Mouse (Mus musculus) small intestine, adult 2 months (tissue): ENCODE measurements around the gene Tmc7.
A peak's percentile ranks its signal among the peaks of the same experiment; 100 is the strongest.

Experiments used
- CTCF ChIP-seq: fragments of 200-500 bp; IDR thresholded peaks from 2 replicates; pipeline ENCODE4 v1.5.1; 2012; ENCODE audit warnings: low read depth, mild to moderate bottlenecking, control low read depth, inconsistent platforms, low read length, moderate library complexity, mixed read lengths; ENCODE audit not compliant: insufficient replicate concordance, insufficient read length; ENCODE audit errors: extremely low read depth
- POLR2A ChIP-seq: fragments of 200-500 bp; IDR thresholded peaks from 2 replicates; pipeline ENCODE4 v1.6.1; 2012; ENCODE audit warnings: low read depth, mild to moderate bottlenecking, control low read depth, inconsistent platforms, low read length, moderate library complexity

- TF ChIP-seq POLR2A (peak; percentile 74; the same call in 1 of the 2 replicates), CTCF (no peak; the same call in 1 of the 2 replicates)
Measured at GRCm38 (mm10) chr7:118491431-118492147, 92.9 kb downstream of the Tmc7 start, which contains the start of gene Itpripl2.
